Mouse (Mus musculus): ENCODE measurements at regions not wholly inside any gene's neighbourhood (a gene's known extent, or its start where the extent isn't known, plus 50 kb on each side); places are given as distances from the start of the nearest gene placed in this dataset.

GRCm38 (mm10) chr13:44172701-44173100 lies 388.1 kb downstream of the Cd83 start:
- DNase-seq (ENCODE audit: extremely low spot score in 1 of 2, low spot score in 1 of 2) = no peak

- DNase-seq (ENCODE audit: extremely low spot score in 1 of 2, low spot score in 1 of 2) = no peak
Measured at GRCm38 (mm10) chr13:44174236-44174635, 389.7 kb downstream of the Cd83 start.

GRCm38 (mm10) chr13:44175300-44176036 lies 390.9 kb downstream of the Cd83 start:
- DNase-seq (ENCODE audit: extremely low spot score in 1 of 2, low spot score in 1 of 2) = no peak

GRCm38 (mm10) chr13:44176121-44176520 lies 391.5 kb downstream of the Cd83 start:
- no peak for DNase-seq (ENCODE audit: extremely low spot score in 1 of 2, low spot score in 1 of 2)

DNA sequence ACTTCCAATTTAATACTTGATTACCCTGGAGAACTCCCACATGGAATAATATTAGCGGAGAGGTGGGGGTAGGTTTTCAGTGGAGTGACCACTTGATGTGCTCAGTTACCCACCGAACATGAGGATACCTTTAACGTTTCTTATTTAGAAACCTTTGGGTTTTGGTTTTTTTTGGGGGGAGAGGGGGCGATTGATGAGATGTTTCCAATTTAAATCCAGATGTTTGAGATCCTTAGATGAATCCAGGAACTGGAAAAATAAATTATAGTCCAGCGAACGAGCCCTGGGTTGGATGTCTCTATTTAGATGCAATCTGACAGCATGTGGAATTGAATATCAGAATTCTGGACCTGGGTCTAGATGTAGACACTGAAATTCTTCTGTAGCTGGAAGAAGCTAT lies 393.4 kb downstream of the Cd83 start:
- no peak for DNase-seq (ENCODE audit: extremely low spot score in 1 of 2, low spot score in 1 of 2)

DNA sequence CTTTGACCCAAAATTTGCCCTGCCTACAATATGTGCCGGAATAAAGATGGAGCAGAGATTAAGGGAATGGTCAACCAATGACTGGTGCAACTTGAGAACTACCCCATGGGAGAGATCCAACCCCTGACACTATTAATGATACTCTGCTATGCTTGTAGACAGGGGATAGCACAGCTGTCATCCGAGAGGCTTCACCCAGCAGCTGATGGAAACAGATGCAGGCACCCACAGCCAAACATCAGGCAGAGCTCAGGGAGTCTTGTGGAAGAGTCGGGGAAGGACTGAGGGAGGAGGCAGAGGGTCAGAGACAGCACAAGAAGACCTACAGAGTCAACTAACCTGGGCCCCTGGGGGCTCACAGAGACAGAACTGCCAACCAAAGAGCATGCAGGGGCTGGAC lies 395.8 kb downstream of the Cd83 start:
- no peak for DNase-seq (ENCODE audit: extremely low spot score in 1 of 2, low spot score in 1 of 2)

GRCm38 (mm10) chr13:44182544-44183191 lies 398.1 kb downstream of the Cd83 start:
- DNase-seq (ENCODE audit: extremely low spot score in 1 of 2, low spot score in 1 of 2) = no peak

GRCm38 (mm10) chr13:44195365-44195764 lies 410.8 kb downstream of the Cd83 start:
- no peak for DNase-seq (ENCODE audit: extremely low spot score in 1 of 2, low spot score in 1 of 2)

GRCm38 (mm10) chr13:44206042-44206441 lies 421.5 kb downstream of the Cd83 start:
- DNase-seq (ENCODE audit: extremely low spot score in 1 of 2, low spot score in 1 of 2) = no peak

- no peak for DNase-seq (ENCODE audit: extremely low spot score in 1 of 2, low spot score in 1 of 2)
Measured at GRCm38 (mm10) chr13:44206448-44206847, 421.9 kb downstream of the Cd83 start.

DNA sequence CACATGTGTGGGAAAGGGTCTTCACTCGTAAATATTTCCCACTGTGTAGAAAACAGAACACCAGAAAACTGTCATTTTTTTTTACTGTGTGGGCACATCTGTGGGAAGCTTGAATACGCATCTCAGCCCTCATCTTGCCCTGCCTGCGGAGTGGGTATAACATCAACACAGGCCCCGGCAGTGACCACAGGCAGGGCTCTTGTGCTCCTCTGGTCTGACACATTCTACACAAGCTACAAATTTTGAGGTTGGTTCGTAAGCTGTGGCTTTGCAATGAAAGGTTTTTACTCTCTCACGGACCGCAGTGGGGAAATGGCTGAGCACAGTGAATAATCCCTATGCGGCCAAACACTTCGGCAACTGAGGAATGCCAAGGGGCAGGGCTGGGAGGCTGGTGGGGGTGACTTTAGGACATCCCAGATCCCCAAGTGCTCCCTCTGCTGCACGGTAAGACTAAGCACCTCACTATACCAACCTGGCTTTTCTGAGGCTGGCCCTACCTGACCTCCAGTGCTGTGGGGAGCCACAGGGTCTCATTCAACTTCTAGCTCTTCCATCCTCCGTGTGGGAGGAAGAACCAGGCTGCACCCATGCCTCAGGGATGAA lies 422.9 kb downstream of the Cd83 start:
- DNase-seq (ENCODE audit: extremely low spot score in 1 of 2, low spot score in 1 of 2) = no peak

- DNase-seq (ENCODE audit: extremely low spot score in 1 of 2, low spot score in 1 of 2) = no peak
Measured at GRCm38 (mm10) chr13:44209036-44209435, 424.5 kb downstream of the Cd83 start.

DNA sequence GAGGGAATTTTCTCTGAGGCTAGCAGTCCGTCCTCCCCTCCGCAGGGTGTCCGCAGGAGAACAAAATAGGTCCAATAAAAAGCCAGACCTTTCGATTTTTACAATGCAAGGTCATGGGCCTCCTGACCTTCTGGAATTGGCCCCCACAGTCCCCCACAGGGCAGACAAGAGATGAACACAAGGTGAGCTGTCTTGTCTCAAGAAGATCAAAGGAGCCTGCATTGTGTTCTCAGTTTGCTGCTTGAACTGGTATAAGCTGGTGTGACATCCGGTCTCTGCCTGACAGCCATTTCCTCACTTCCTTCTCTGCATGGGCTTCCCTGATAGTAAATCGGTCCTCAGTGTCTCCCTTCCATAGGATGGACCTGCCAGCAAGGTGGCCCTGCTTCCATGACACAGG lies 425.5 kb downstream of the Cd83 start:
- DNase-seq (ENCODE audit: extremely low spot score in 1 of 2, low spot score in 1 of 2) = no peak

DNA sequence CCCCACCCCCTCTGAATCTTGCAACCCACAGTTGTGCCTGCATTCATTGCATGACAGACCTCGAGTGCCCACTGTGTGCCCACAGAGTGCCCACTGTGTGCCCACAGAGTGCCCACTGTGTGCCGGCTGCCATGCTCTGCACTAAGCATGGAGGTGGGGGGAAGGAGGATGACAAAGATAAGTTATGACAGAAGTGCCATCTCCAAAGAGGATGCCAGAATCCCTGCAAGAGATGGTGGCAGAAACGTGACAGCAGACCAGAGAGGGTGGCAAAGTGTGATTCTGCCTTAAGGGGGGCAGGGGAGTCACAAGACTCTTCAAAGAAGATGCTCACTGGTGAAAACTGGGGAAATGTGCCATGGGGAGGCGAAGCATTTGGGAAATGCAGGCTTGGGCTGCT lies 427.8 kb downstream of the Cd83 start:
- peak in 1 of 2 experiments; percentile 12 for DNase-seq (ENCODE audit: extremely low spot score in 1 of 2, low spot score in 1 of 2)

GRCm38 (mm10) chr13:44212936-44213335 lies 428.4 kb downstream of the Cd83 start:
- no peak for DNase-seq (ENCODE audit: extremely low spot score in 1 of 2, low spot score in 1 of 2)

GRCm38 (mm10) chr13:44218266-44218665 lies 433.7 kb downstream of the Cd83 start:
- no peak for DNase-seq (ENCODE audit: extremely low spot score in 1 of 2, low spot score in 1 of 2)

GRCm38 (mm10) chr13:44221721-44222120 lies 437.1 kb downstream of the Cd83 start:
- DNase-seq (ENCODE audit: extremely low spot score in 1 of 2, low spot score in 1 of 2) = no peak

DNA sequence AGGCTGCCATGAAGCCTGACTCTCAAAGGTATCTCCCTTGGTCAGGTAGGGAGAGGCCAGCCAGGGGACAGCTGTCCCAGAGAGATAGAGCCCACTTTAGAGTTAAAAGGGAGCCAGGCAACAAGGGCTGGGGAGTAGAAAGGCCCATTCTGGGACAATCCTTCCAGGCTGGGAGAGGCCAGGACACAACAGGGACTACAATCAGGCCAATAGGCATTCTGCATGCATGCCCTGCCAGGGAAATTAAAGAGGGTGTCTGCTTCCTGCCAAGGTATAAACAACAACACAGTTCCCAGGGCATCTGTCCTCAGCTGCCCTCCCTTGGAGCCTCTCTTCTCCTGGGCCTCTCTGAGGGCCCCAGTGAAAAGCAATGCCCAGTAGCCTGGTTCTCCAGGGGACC lies 437.8 kb downstream of the Cd83 start:
- no peak for DNase-seq (ENCODE audit: extremely low spot score in 1 of 2, low spot score in 1 of 2)

DNA sequence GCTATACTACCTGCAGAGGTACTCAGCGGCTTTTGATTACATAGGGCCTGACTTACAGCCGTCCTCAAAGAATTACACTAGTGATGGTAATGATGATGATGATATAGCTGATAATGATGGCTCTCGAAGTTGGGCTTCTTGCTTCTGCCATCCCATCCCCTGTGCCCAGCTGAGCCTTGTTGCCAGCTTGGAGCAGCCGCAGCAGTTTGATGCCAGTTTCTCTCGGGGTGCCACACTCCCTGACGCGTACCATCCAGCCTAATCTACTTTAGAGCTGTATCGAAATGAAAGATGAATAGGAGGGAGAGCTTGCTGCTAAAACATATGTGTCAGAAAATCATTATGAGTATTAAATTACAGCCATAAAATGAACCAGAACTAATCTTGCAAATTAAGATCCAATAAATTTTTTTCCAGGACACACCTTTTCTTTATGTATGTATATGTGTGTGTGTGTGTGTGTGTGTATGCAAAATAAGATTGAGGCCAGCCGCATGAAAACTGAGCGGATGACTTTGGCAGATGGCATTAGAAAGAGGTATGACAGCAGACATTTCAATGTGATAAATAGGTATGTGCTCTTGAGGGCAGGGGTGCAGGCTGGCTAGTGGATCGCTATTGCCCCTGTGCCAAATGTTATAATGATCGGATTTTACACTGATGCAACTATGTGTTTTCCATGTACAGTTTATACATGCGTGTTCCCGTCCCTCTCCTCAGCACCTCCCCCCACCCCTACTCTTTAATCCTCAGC lies 443.3 kb downstream of the Cd83 start:
- DNase-seq (ENCODE audit: extremely low spot score in 1 of 2, low spot score in 1 of 2) = no peak

DNA sequence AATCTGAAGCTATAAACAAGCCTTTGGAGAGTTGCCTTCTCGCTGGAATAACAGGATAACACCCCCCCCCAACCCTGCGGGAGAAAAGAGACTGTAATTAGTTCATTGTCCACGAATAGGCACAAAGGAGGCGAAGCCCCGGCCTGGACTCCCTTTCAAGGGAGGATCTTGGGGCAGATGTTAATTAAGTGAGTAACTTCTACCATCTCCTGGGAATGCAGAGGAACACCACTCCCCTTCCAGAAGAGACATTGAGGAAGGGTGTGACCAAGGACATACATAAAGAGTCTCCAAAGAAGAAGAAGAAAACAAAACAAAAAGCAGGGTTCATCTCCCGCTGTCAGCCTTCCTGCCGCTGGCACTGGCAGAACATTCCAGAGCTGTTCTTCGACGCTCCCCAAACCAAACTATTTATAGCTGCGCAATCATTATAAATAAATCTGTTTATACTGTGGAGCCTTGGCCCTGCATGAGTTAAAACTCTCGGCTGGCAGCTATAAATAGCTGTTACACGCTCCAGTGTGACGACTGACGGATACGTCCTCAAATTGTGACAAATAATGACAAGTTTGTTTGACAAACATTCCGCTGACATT lies 444.1 kb downstream of the Cd83 start:
- DNase-seq (ENCODE audit: extremely low spot score in 1 of 2, low spot score in 1 of 2) = no peak

DNA sequence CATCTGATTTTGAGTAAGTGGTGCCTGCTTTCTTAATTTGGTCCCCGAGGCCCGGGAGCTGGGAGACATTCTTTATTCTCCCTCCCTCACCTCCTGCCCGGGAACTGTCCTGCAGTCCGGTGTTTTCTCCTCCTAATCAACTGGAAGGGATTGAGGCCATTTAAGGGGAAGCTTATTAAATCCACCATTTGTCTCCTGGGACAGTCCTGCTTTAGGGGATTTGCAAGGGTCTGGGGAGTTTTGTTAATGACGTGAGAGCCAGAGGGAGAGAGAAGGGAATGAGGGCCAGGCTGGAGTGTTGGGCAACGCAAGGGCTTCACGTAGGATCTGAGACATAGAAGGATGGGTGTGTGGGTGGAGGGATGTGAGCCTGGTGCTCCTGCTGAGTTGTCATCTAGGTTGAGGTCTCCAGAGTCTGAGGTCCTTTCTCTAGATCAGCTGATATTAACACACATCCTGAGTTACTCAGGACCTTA lies 444.6 kb downstream of the Cd83 start:
- DNase-seq (ENCODE audit: extremely low spot score in 1 of 2, low spot score in 1 of 2) = no peak

All from frontal cortex, adult 2 months (tissue).